26 mouse cellular contexts compared by ENCODE assay signal in the genomic region with DNA sequence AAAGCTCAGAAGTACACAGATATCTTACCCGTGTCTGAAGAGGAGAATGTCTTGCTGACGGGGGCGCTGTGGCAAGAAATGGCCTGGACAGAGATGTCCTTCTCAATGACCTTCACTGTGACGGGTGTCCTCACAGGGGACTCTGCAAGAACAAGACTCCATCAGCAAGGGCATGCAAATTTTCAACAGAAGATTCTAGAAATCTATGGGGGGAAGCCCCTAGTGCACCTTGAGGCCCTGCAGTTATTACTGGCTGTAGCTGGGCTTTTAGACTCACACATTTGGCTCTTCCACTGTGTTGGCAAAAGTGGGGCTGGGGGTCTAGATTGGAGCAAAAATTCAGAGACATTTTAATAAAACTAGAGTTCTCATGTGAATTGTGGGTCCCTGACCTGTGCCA.
"Had no signal": no experiment of that assay in that cellular context is flagged by ENCODE, and none has a peak within 500 bp of the region (broad histone marks: within the 10 kb centered on the region; RNA-seq: fewer than 3 reads in every experiment).

No protein-coding gene starts in this region.

- H3K9ac ChIP-seq: embryonic facial prominence, embryonic 12.5 days; embryonic facial prominence, embryonic 13.5 days; embryonic facial prominence, embryonic 15.5 days; forebrain, embryonic 12.5 days; forebrain, embryonic 13.5 days; forebrain, embryonic 15.5 days; forebrain, postnatal 0 days; heart, embryonic 12.5 days had no signal

- H3K36me3 ChIP-seq: forebrain, embryonic 12.5 days had no signal

- H3K4me1 ChIP-seq: embryonic facial prominence, embryonic 10.5 days; embryonic facial prominence, embryonic 12.5 days; embryonic facial prominence, embryonic 13.5 days; embryonic facial prominence, embryonic 15.5 days; forebrain, embryonic 10.5 days; forebrain, embryonic 12.5 days; forebrain, embryonic 13.5 days; forebrain, embryonic 15.5 days; heart, embryonic 10.5 days; heart, embryonic 12.5 days had no signal

- H3K9me3 ChIP-seq: embryonic facial prominence, embryonic 10.5 days; embryonic facial prominence, embryonic 12.5 days; embryonic facial prominence, embryonic 13.5 days; embryonic facial prominence, embryonic 15.5 days; forebrain, embryonic 10.5 days; forebrain, embryonic 12.5 days; forebrain, embryonic 13.5 days; forebrain, embryonic 15.5 days; heart, embryonic 10.5 days had no signal

- H3K4me2 ChIP-seq: embryonic facial prominence, embryonic 12.5 days; embryonic facial prominence, embryonic 13.5 days; embryonic facial prominence, embryonic 15.5 days; forebrain, embryonic 12.5 days; forebrain, embryonic 13.5 days; forebrain, embryonic 15.5 days; heart, embryonic 11.5 days; heart, embryonic 12.5 days had no signal

- H3K27me3 ChIP-seq: embryonic facial prominence, embryonic 12.5 days; embryonic facial prominence, embryonic 13.5 days; embryonic facial prominence, embryonic 15.5 days; forebrain, embryonic 12.5 days; forebrain, embryonic 13.5 days; forebrain, embryonic 15.5 days; heart, embryonic 12.5 days had no signal

- DNase-seq: cerebellum, adult 9-11 months; cerebellum, postnatal 10 days; cerebellum, postnatal 14 days; cerebellum, postnatal 25 days; cerebellum, postnatal 36 days; embryo, embryonic 11 days; forebrain, postnatal 0 days; gastrocnemius, postnatal 25 days; gastrocnemius, postnatal 36 days; heart, adult 11 months; heart, adult 18-20 months; heart, adult 2 months had no signal

- H3K4me3 ChIP-seq: embryonic facial prominence, embryonic 10.5 days; embryonic facial prominence, embryonic 12.5 days; embryonic facial prominence, embryonic 13.5 days; embryonic facial prominence, embryonic 15.5 days; erythroblast, embryonic 14.5 days; forebrain, embryonic 10.5 days; forebrain, embryonic 12.5 days; forebrain, embryonic 13.5 days; forebrain, embryonic 15.5 days; heart, adult 2 months; heart, embryonic 10.5 days; heart, embryonic 12.5 days had no signal

- H3K27ac ChIP-seq: embryonic facial prominence, embryonic 10.5 days; embryonic facial prominence, embryonic 12.5 days; embryonic facial prominence, embryonic 13.5 days; embryonic facial prominence, embryonic 15.5 days; forebrain, embryonic 10.5 days; forebrain, embryonic 12.5 days; forebrain, embryonic 13.5 days; forebrain, embryonic 15.5 days; heart, adult 2 months; heart, embryonic 10.5 days had no signal

- ATAC-seq: forebrain, embryonic 13.5 days; forebrain, embryonic 14.5 days; forebrain, embryonic 15.5 days; forebrain, embryonic 16.5 days; forebrain, postnatal 0 days had no signal
